Mouse (Mus musculus): ENCODE measurements around the gene Pald1. TPM values are rescaled to one million over a fixed set of nuclear protein-coding genes. Genes with fewer than 3 reads are reported as not detected.

Gene Pald1
- polyA plus RNA-seq, 1 experiment from 2014 or later, result 21.8 TPM

GRCm38 (mm10) chr10:61419146-61419545 is 35.8 kb upstream of the Pald1 start:
- peaks cover 58% of the 10 kb centered on the region for H3K27me3 ChIP-seq
- no peak for ATAC-seq (replicated peaks; ENCODE audit: insufficient number of reproducible peaks, insufficient read depth, low FRiP score, low read depth)
- no peak overlapping the region for H3K27ac ChIP-seq
- 11% methylated on average over 20 of the region's 24 CpGs for WGBS
- H3K36me3 ChIP-seq, result no peaks in the 10 kb centered on the region
- H3K4me1 ChIP-seq (replicated peaks), result peaks cover 17% of the 10 kb centered on the region
- no peak overlapping the region for H3K9ac ChIP-seq
- H3K4me2 ChIP-seq, result peak overlapping the region; percentile 81
- H3K4me3 ChIP-seq, result 0 out of 2 replicates have a peak overlapping the region, but pooled peaks have one; percentile 4
- H3K9me3 ChIP-seq (replicated peaks), result no peaks in the 10 kb centered on the region

- no peaks in the 10 kb centered on the region for H3K9me3 ChIP-seq (replicated peaks)
- H3K4me3 ChIP-seq, result peak overlapping the region; percentile 50
- H3K27ac ChIP-seq, result no peak overlapping the region
- H3K9ac ChIP-seq, result peak overlapping the region; percentile 22; the same call in 1 of the 2 replicates
- H3K4me2 ChIP-seq, result peak overlapping the region; percentile 81
- H3K4me1 ChIP-seq (replicated peaks), result peaks cover 16% of the 10 kb centered on the region
- H3K36me3 ChIP-seq, result no peaks in the 10 kb centered on the region
- ATAC-seq (replicated peaks; ENCODE audit: insufficient number of reproducible peaks, insufficient read depth, low FRiP score, low read depth), result no peak; the same call in 1 of the 2 replicates
- H3K27me3 ChIP-seq, result peaks cover 58% of the 10 kb centered on the region
- under 1% methylated on average over 49 of the region's 50 CpGs for WGBS
These were observed 35.0 kb upstream of the Pald1 start for GRCm38 (mm10) chr10:61418131-61418900.

- no peaks in the 10 kb centered on the region for H3K9me3 ChIP-seq (replicated peaks)
- H3K36me3 ChIP-seq, result no peaks in the 10 kb centered on the region
- H3K9ac ChIP-seq, result peak within 1 kb of the TSS; percentile 22; the same call in 1 of the 2 replicates
- no peak within 1 kb of the TSS for H3K27ac ChIP-seq
- no peak for ATAC-seq (replicated peaks; ENCODE audit: insufficient number of reproducible peaks, insufficient read depth, low FRiP score, low read depth)
- 29% methylated on average over 10 of the region's 10 CpGs for WGBS
- H3K4me2 ChIP-seq, result peak within 1 kb of the TSS; percentile 81
- peaks cover 22% of the 10 kb centered on the region for H3K4me1 ChIP-seq (replicated peaks)
- peak within 1 kb of the TSS; percentile 50 for H3K4me3 ChIP-seq
- peaks cover 55% of the 10 kb centered on the region for H3K27me3 ChIP-seq
These were observed 34.3 kb upstream of the Pald1 start, which contains the start of gene Nodal for GRCm38 (mm10) chr10:61417672-61418071. Gene Nodal (plus strand): TSS chr10:61417972.

GRCm38 (mm10) chr10:61417046-61417445 is 33.7 kb upstream of the Pald1 start:
- Histone ChIP-seq H3K4me3 (no peak overlapping the region), H3K27me3 (peaks cover 55% of the 10 kb centered on the region), H3K4me1 (replicated peaks) (peaks cover 22% of the 10 kb centered on the region), H3K9ac (no peak overlapping the region), H3K36me3 (no peaks in the 10 kb centered on the region), H3K27ac (no peak overlapping the region), H3K4me2 (no peak overlapping the region), H3K9me3 (replicated peaks) (no peaks in the 10 kb centered on the region)
- ATAC-seq (replicated peaks; ENCODE audit: insufficient number of reproducible peaks, insufficient read depth, low FRiP score, low read depth), result no peak
- 63% methylated on average over 2 of the region's 2 CpGs for WGBS

GRCm38 (mm10) chr10:61416561-61416960 is 33.2 kb upstream of the Pald1 start:
- Histone ChIP-seq H3K9me3 (replicated peaks) (no peaks in the 10 kb centered on the region), H3K27ac (no peak overlapping the region), H3K27me3 (peaks cover 59% of the 10 kb centered on the region), H3K9ac (no peak overlapping the region), H3K4me3 (no peak overlapping the region), H3K4me1 (replicated peaks) (peaks cover 22% of the 10 kb centered on the region), H3K4me2 (no peak overlapping the region), H3K36me3 (no peaks in the 10 kb centered on the region)
- no peak for ATAC-seq (replicated peaks; ENCODE audit: insufficient number of reproducible peaks, insufficient read depth, low FRiP score, low read depth)
- 39% methylated on average over 7 of the region's 7 CpGs for WGBS

- Histone ChIP-seq H3K27ac (no peak overlapping the region), H3K36me3 (no peaks in the 10 kb centered on the region), H3K27me3 (peaks cover 55% of the 10 kb centered on the region), H3K9me3 (replicated peaks) (no peaks in the 10 kb centered on the region), H3K4me2 (no peak overlapping the region), H3K4me3 (no peak overlapping the region), H3K9ac (no peak overlapping the region), H3K4me1 (replicated peaks) (peaks cover 22% of the 10 kb centered on the region)
- 32% methylated on average over 8 of the region's 8 CpGs for WGBS
- ATAC-seq (replicated peaks; ENCODE audit: insufficient number of reproducible peaks, insufficient read depth, low FRiP score, low read depth), result no peak
These were observed 32.6 kb upstream of the Pald1 start for GRCm38 (mm10) chr10:61415890-61416289.

- Histone ChIP-seq H3K4me1 (replicated peaks) (peaks cover 22% of the 10 kb centered on the region), H3K36me3 (no peaks in the 10 kb centered on the region), H3K4me2 (no peak overlapping the region), H3K4me3 (no peak overlapping the region), H3K27ac (no peak overlapping the region), H3K9me3 (replicated peaks) (no peaks in the 10 kb centered on the region), H3K27me3 (peaks cover 51% of the 10 kb centered on the region), H3K9ac (no peak overlapping the region)
- ATAC-seq (replicated peaks; ENCODE audit: insufficient number of reproducible peaks, insufficient read depth, low FRiP score, low read depth), result no peak
- 63% methylated on average over 3 of the region's 3 CpGs for WGBS
These were observed 31.9 kb upstream of the Pald1 start for GRCm38 (mm10) chr10:61415240-61415639.

- Histone ChIP-seq H3K27me3 (peaks cover 32% of the 10 kb centered on the region), H3K9me3 (replicated peaks) (no peaks in the 10 kb centered on the region), H3K4me1 (replicated peaks) (peaks cover 10% of the 10 kb centered on the region), H3K4me3 (no peak overlapping the region), H3K36me3 (no peaks in the 10 kb centered on the region), H3K9ac (no peak overlapping the region), H3K4me2 (peak overlapping the region; percentile 2; the same call in 1 of the 2 replicates), H3K27ac (no peak overlapping the region)
- no peak for ATAC-seq (replicated peaks; ENCODE audit: insufficient number of reproducible peaks, insufficient read depth, low FRiP score, low read depth)
- 20% methylated on average over 21 of the region's 21 CpGs for WGBS
These were observed 29.7 kb upstream of the Pald1 start for GRCm38 (mm10) chr10:61412910-61413625.

GRCm38 (mm10) chr10:61410193-61410592 is 26.9 kb upstream of the Pald1 start:
- no peak overlapping the region for H3K9ac ChIP-seq
- WGBS, result 35% methylated on average over 9 of the region's 9 CpGs
- no peak overlapping the region for H3K27ac ChIP-seq
- H3K4me2 ChIP-seq, result no peak overlapping the region
- ATAC-seq (replicated peaks; ENCODE audit: insufficient number of reproducible peaks, insufficient read depth, low FRiP score, low read depth), result no peak
- H3K9me3 ChIP-seq (replicated peaks), result no peaks in the 10 kb centered on the region
- H3K27me3 ChIP-seq, result peaks cover 23% of the 10 kb centered on the region
- no peak overlapping the region for H3K4me3 ChIP-seq
- H3K4me1 ChIP-seq (replicated peaks), result peaks cover 13% of the 10 kb centered on the region; the same call in 1 of the 2 replicates
- H3K36me3 ChIP-seq, result no peaks in the 10 kb centered on the region

- no peak for ATAC-seq (replicated peaks; ENCODE audit: insufficient number of reproducible peaks, insufficient read depth, low FRiP score, low read depth)
- no peak overlapping the region for H3K27ac ChIP-seq
- H3K27me3 ChIP-seq, result peaks cover 23% of the 10 kb centered on the region
- WGBS, result 14% methylated on average over 4 of the region's 4 CpGs
- no peak overlapping the region for H3K9ac ChIP-seq
- H3K4me3 ChIP-seq, result no peak overlapping the region
- H3K4me2 ChIP-seq, result no peak overlapping the region
- H3K9me3 ChIP-seq (replicated peaks), result no peaks in the 10 kb centered on the region
- peaks cover 13% of the 10 kb centered on the region; the same call in 1 of the 2 replicates for H3K4me1 ChIP-seq (replicated peaks)
- H3K36me3 ChIP-seq, result no peaks in the 10 kb centered on the region
These were observed 26.4 kb upstream of the Pald1 start for GRCm38 (mm10) chr10:61409776-61410175.

- H3K4me3 ChIP-seq, result no peak overlapping the region
- H3K4me2 ChIP-seq, result peak overlapping the region; percentile 15; the same call in 1 of the 2 replicates
These were observed 22.6 kb upstream of the Pald1 start for GRCm38 (mm10) chr10:61405958-61406357.

More at GRCm38 (mm10) chr10:61405958-61406357, 22.6 kb upstream of the Pald1 start:
- Histone ChIP-seq H3K4me1 (replicated peaks) (0 out of 2 replicates have a peak, but pooled peaks cover 4% of the 10 kb centered on the region), H3K27ac (no peak overlapping the region), H3K9ac (no peak overlapping the region), H3K36me3 (no peaks in the 10 kb centered on the region), H3K9me3 (replicated peaks) (no peaks in the 10 kb centered on the region), H3K27me3 (peaks cover 20% of the 10 kb centered on the region)
- no peak for ATAC-seq (replicated peaks; ENCODE audit: insufficient number of reproducible peaks, insufficient read depth, low FRiP score, low read depth)
- WGBS, result 15% methylated on average over 10 of the region's 10 CpGs
